Mouse (Mus musculus): ENCODE data around the gene Tnfrsf14. TPM values are rescaled to one million over a fixed set of nuclear protein-coding genes. Genes with fewer than 3 reads are reported as not detected.

The Tnfrsf14 gene
- polyA plus RNA-seq, 1 experiment: 1.8 TPM

DNA sequence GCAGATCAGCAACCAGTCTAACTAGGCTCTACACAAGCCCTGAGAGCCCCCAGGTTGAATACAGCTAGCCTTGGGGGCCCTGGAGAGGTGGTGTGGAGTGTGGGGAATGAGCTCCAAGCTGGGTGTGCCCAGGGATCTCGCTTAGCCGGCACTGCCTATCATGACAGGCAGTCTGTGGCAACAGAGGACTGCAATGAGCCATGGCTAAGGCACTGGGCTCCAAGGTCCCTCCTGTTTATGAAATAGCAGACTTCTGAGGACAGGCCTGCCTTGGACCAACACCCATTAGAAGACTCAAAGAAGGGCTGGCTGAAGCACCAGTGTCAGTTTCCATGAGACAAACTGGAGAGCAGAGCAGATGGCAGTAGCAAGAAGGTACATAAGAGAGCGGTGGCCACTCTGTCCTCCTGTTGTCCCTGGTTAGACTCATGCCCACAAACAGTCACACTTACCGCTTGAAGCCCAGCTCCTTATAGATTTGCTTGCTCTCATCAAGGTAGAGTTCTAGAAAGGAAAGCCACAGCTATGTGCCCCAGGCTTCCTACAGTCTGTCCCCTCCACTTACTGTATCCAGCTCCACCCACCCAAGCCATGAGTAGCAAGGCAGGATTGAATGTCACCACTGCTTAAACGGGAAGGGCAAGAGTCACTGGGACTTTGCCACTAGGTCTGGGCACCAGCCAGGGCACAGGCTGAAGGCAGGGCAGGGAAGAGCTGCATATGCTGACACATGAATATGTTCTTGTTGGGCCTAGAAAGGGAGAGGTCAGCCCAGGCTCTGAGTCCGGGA lies 30.5 kb downstream of the Tnfrsf14 start:
- no peak for DNase-seq (ENCODE audit: low read depth)
- no peak for TF ChIP-seq POLR2A (IDR thresholded peaks at IDR 0.05; ENCODE audit: borderline replicate concordance, extremely low read depth, insufficient read depth, insufficient read length, poor library complexity, severe bottlenecking)
- TF ChIP-seq CTCF (IDR thresholded peaks at IDR 0.05; ENCODE audit: borderline replicate concordance, extremely low read depth, insufficient read depth, insufficient read length): no peak

DNA sequence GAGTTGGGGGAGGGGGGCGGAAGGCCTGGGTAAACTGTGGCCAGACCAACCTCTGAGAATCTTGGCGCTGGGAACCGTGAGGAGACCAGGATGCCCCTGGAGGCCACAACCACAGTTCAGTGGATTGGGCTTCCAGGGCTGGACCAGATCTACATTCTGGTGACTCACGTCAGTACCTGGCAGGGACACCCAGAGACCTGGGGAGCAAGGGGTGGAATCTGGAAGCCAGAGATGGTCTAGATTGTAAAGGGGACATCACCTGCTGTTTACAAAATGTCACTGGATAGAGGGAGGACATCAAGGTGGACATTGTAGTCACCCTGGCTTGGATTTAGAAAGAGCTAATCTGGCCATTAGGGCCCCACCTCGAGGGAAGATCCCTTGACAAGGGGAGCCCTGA lies 32.8 kb downstream of the Tnfrsf14 start:
- no peak for DNase-seq (ENCODE audit: low read depth)
- TF ChIP-seq CTCF (IDR thresholded peaks at IDR 0.05; ENCODE audit: borderline replicate concordance, extremely low read depth, insufficient read depth, insufficient read length) (no peak), POLR2A (IDR thresholded peaks at IDR 0.05; ENCODE audit: borderline replicate concordance, extremely low read depth, insufficient read depth, insufficient read length, poor library complexity, severe bottlenecking) (no peak)

DNA sequence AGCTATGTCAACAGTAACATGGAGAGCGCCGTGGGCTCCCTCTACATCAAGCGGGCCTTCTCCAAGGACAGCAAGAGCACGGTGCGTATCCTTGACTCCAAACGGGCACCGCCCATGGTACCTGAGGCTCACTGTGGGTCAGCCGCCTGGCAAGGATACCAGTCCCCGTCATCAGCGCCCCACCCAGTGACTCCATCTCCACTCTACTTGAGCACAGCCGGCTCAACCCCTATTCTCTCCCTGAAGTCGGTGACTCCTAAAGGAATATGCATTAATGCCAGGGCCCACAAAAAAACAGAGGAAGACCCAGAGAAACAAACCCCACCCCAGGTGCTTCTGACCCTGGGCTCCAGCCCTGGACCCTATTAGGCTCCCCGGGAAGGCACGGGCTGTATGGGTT lies 37.5 kb downstream of the Tnfrsf14 start:
- TF ChIP-seq POLR2A (IDR thresholded peaks at IDR 0.05; ENCODE audit: borderline replicate concordance, extremely low read depth, insufficient read depth, insufficient read length, poor library complexity, severe bottlenecking) (no peak), CTCF (IDR thresholded peaks at IDR 0.05; ENCODE audit: borderline replicate concordance, extremely low read depth, insufficient read depth, insufficient read length) (no peak)
- DNase-seq (ENCODE audit: low read depth): no peak

DNA sequence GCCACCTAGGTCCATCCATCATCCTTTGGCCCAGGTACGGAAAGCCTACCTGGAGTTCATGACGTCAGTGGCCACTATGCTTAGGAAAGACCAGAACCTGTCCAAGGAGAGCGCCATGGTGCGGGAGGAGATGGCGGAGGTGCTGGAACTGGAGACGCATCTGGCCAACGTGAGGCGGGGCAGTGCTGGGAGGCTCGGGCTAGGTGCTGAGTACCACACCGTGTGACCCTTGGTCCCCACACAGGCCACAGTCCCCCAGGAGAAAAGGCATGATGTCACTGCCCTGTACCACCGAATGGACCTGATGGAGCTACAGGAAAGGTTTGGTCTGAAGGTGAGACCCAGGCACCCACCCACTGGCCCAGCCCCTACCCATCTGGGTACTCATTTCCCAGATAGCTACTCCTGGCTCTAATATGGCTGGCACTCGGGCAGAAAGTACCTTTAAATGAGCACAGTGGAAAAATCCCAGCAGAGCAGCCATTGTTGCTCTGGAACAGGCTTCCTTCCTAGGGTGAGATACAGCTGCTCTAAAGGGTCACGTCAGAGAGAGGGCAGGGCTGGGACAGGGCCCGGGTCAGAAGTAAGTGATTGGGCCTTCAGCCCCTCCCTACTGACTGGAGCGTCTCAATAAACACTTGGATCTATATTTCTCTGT lies 40.6 kb downstream of the Tnfrsf14 start:
- TF ChIP-seq POLR2A (IDR thresholded peaks at IDR 0.05; ENCODE audit: borderline replicate concordance, extremely low read depth, insufficient read depth, insufficient read length, poor library complexity, severe bottlenecking) (no peak), CTCF (IDR thresholded peaks at IDR 0.05; ENCODE audit: borderline replicate concordance, extremely low read depth, insufficient read depth, insufficient read length) (no peak)
- no peak for DNase-seq (ENCODE audit: low read depth)

DNA sequence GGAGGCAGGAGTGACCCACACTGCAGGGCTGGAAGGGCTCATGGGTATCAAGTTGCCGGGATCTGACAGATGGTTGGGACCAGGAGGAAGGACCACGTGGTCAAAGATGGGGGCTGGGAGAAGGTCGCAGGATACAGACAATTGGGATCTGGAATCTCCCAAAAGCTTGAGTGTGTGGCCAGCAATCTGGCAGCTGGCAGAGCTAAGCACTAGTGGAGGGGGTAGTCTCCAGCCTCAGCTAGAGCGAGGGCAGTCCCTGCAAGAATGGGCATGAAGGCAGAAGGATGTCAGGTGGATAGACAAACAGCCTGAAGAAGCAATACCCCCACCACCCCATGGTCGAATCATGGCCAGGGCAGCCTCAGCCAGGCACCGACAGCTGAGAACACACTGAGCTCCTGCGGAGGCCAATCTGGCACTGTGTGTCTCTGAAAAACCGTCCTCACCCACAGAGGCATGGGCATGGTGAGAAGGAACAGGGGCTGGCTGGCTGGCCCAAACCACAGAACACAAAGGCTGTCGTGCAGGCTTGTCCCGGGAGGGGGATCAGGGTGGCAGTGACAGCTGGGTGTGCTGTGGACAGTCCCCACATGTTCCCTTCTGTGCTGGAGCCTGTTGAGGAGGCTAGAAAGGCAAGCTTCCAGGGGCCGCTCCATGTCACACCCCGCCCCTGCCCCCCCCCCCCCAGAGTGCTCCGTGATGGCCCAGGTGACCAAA lies 41.3 kb downstream of the Tnfrsf14 start:
- TF ChIP-seq CTCF (IDR thresholded peaks at IDR 0.05; ENCODE audit: borderline replicate concordance, extremely low read depth, insufficient read depth, insufficient read length) (no peak), POLR2A (IDR thresholded peaks at IDR 0.05; ENCODE audit: borderline replicate concordance, extremely low read depth, insufficient read depth, insufficient read length, poor library complexity, severe bottlenecking) (no peak)
- DNase-seq (ENCODE audit: low read depth): peak; percentile 33

DNA sequence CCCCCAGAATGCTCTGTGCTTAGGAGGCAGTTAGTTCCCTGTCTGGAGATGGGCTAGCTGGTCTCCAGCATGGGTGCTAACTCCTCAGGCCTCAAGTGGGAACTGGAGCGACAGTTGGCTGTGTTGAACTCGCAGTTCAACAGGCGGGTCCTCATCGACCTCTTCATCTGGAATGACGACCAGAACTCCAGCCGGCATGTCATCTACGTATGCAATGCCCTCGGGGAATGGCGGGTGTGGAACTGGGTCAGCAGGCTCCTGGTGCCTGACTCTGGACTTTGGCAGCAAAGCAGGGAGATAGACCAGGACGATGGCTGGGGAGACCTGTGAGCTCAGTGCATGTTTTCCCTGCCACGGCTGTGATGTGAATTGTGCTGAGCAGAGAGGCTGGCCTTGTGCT lies 42.9 kb downstream of the Tnfrsf14 start:
- DNase-seq (ENCODE audit: low read depth): no peak
- TF ChIP-seq CTCF (IDR thresholded peaks at IDR 0.05; ENCODE audit: borderline replicate concordance, extremely low read depth, insufficient read depth, insufficient read length) (no peak), POLR2A (IDR thresholded peaks at IDR 0.05; ENCODE audit: borderline replicate concordance, extremely low read depth, insufficient read depth, insufficient read length, poor library complexity, severe bottlenecking) (no peak)

DNA sequence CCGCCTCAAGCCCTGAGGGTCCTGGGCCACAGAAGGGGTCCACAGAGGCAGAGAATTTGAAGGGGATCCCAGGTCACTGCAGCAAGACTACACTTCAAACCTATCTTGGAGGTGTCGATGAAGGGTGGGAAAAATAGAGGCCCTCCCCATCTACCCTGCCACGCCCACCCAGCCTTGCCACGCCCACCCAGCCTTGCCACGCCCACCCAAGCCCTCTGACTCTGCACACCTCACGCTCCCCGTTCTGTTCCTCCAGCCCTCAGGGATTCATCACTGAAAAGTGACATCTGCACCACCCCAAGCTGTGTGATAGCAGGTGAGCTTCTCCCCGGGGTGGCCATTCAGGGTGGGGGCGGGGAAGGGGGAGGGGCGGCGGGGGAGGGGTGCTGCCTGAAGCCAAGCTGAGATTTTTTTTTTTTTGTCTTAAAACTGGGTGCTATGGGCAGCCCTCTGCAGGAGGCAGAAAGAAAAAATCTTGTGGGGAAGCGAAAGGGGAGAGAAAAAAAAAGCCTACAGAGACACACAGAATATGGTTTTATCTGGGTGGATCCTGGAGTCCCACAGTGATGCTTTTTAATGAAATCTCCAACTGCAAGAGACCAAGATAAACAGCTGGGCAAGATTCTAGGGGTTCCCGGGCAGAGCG lies 46.2 kb downstream of the Tnfrsf14 start:
- no peak for DNase-seq (ENCODE audit: low read depth)
- no peak for TF ChIP-seq CTCF (IDR thresholded peaks at IDR 0.05; ENCODE audit: borderline replicate concordance, extremely low read depth, insufficient read depth, insufficient read length)
- no peak for TF ChIP-seq POLR2A (IDR thresholded peaks at IDR 0.05; ENCODE audit: borderline replicate concordance, extremely low read depth, insufficient read depth, insufficient read length, poor library complexity, severe bottlenecking)

DNA sequence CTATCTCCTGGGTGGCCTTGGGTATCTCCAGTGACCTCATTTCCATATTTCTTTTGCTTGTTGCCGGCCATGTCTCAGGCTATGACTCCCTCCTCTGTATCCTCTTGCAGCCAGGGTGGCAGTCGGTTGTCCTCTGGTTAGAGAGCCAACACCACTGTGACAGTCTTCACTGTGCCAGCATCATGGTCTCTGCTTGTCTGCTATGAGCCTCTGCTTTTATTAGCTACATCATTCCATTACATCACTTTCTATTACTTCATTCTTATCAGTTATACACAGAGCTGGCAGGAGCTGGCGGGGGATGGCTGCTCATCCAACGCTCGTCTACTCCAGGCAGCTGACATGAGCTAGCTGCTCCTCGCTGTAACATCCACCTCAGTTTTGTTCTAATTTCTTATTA lies 47.6 kb downstream of the Tnfrsf14 start:
- no peak for TF ChIP-seq POLR2A (IDR thresholded peaks at IDR 0.05; ENCODE audit: borderline replicate concordance, extremely low read depth, insufficient read depth, insufficient read length, poor library complexity, severe bottlenecking)
- TF ChIP-seq CTCF (IDR thresholded peaks at IDR 0.05; ENCODE audit: borderline replicate concordance, extremely low read depth, insufficient read depth, insufficient read length): no peak
- no peak for DNase-seq (ENCODE audit: low read depth)

DNA sequence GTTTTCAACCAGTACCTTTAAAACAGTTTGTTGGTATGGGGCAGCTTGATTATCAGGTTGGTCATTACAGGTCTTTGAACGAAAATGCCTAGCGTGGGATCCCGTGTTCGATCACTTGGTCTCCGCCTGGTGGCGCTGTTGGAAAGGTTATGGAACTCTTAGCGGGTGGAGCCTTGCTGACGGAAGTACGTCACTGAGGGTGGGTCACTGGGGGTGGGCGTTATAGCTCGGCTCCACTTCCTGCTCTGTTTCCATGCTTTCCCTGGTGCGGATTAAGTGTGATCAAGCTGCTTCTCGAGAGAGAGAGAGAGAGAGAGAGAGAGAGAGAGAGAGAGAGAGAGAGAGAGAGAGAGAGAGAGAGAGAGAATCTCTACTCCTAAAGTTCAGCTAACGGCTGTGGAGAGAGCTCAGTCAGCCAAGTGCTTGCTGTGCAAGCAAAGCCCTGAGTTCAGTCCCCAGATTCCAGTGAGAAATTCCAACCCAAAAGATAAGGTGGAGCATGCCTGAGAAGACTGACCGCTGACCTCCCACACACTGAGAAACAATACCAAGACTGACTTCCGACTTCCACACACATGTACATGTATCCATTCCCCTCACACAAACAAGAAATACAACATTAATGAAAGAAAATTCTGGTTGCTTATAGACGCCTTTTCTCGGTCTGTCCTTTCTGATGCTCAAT lies 50.4 kb downstream of the Tnfrsf14 start:
- TF ChIP-seq CTCF (IDR thresholded peaks at IDR 0.05; ENCODE audit: borderline replicate concordance, extremely low read depth, insufficient read depth, insufficient read length) (peak; percentile 96), POLR2A (IDR thresholded peaks at IDR 0.05; ENCODE audit: borderline replicate concordance, extremely low read depth, insufficient read depth, insufficient read length, poor library complexity, severe bottlenecking) (peak; percentile 26; the same call in 1 of the 2 replicates)

DNA sequence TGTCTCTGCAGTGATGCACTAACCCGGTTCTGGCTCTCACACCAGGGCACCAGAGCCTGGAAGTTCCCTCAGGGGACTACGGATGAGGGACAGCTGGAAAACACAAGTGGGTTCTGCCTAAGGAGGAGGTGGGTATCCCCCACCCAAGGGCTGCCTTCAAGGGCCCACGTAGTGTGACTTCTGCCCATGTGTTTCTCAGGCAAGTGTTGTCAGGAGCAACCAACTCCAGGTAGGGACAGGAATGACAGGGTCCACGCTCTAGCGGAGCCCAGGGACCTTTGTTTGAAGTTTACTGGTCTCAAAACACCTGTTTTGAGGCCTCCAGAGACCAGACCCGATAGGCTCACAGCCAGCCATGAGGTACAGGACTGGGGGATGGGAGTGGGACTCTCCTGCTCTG lies 55.2 kb downstream of the Tnfrsf14 start:
- DNase-seq (ENCODE audit: low read depth): no peak
- no peak for TF ChIP-seq POLR2A (IDR thresholded peaks at IDR 0.05; ENCODE audit: borderline replicate concordance, extremely low read depth, insufficient read depth, insufficient read length, poor library complexity, severe bottlenecking)
- TF ChIP-seq CTCF (IDR thresholded peaks at IDR 0.05; ENCODE audit: borderline replicate concordance, extremely low read depth, insufficient read depth, insufficient read length): no peak

More for the DNA sequence above, 50.4 kb downstream of the Tnfrsf14 start:
- peak; percentile 98 for DNase-seq (ENCODE audit: low read depth)

Other genes starting within 250 kb of the Tnfrsf14 start
- 0.50 and 1.00 TPM in 2 replicates for gene Ttc34, start 91.1 kb downstream of the Tnfrsf14 start, polyA plus RNA-seq (2012; rRNA removed)
- gene Mmel1, start 59.0 kb downstream of the Tnfrsf14 start, polyA plus RNA-seq (2012; rRNA removed): 0.29 and 0.30 TPM in 2 replicates
- gene Fam213b, start 29.4 kb downstream of the Tnfrsf14 start, polyA plus RNA-seq (2012; rRNA removed): 28.9 and 30.7 TPM in 2 replicates
- gene Hes5, start 32.4 kb upstream of the Tnfrsf14 start, polyA plus RNA-seq (2012; rRNA removed): 76.0 and 114 TPM in 2 replicates
- gene Pank4, start 35.6 kb upstream of the Tnfrsf14 start, polyA plus RNA-seq (2012; rRNA removed): 68.0 and 95.5 TPM in 2 replicates
- 33.7 and 37.6 TPM in 2 replicates for gene Plch2, start 128.2 kb upstream of the Tnfrsf14 start, polyA plus RNA-seq (2012; rRNA removed)
- 19.2 and 27.0 TPM in 2 replicates for gene Pex10, start 138.5 kb upstream of the Tnfrsf14 start, polyA plus RNA-seq (2012; rRNA removed)
- 84.0 and 95.7 TPM in 2 replicates for gene Rer1, start 157.8 kb upstream of the Tnfrsf14 start, polyA plus RNA-seq (2012; rRNA removed)
- 8.0 and 12.6 TPM in 2 replicates for gene Morn1, start 158.0 kb upstream of the Tnfrsf14 start, polyA plus RNA-seq (2012; rRNA removed)

Data from brain, embryonic 14.5 days (tissue).